Mouse (Mus musculus) brain, adult 10 weeks (tissue): ENCODE results near the gene Amhr2. TPM values are rescaled to one million over a fixed set of nuclear protein-coding genes. Genes with fewer than 3 reads are reported as not detected.

Experiments used
- polyA plus RNA-seq: library from polyadenylated mRNA; stranded (reverse); fragments of 350-450 nt; fragmentation: Illumina TruSeq; extraction: RNeasy Lipid Tissue Mini Kit (QIAGEN cat#74804); gene quantifications from one replicate; pipeline ENCODE4 v1.2.3, GENCODE M21; 2015; ENCODE audit warnings: low read depth, low replicate concordance

The Amhr2 gene
- polyA plus RNA-seq, result 0.61 TPM

DNA sequence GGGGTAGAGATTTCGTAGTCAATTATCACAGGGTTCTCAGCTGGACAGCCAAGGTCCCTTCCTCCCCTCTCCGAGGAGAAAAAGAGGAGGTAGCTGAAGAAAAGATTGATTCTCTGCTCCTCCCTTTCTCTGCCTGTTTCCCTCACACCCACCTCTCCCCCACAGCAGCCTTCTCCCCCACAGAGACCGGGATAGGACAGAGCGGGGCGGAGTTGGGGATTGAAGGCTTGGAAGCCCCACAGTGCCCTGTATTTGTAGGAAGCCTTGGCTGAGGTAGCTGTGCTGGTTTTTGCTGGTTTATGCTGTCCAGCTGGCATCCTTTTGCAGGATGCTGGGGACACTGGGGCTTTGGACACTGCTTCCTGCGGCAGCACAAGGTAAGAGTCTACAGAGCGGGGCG lies at the start of gene Amhr2:
Gene Amhr2 (plus strand): TSS at position 222 of the 400 bp plus-strand sequence.

DNA sequence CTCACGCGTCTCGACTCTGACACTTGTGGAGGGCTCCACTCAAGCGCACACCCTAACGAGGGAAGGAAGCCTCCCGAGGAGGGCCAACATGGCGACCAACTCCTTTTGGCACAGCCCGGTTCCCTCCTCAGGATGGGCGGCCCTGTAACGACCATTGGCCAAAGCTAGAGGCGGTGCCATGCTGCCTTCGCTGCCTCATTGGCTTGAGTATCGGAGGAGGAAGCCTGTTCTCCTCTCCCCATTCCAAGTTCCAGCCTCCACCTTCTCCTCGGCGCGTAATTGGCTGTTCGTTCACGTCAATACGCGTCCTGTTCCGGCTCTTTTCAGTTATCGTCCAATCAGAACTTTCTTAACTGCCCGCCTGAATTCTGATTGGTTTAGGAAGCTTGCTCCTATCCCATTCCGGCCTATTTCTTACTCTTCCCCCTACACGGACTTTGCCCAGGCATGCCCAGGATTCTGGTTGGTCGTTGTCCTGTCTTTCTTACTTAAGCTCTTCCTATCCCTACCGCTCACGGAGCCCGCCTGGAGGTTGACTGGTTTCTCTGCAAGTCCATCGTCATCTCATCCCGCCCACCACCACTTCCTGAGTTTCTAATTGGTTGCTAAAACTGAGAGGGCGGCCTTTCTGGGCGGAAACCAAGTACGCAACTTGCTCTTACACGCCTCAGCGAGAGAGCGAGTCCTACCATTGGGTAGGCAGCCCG lies 39.5 kb upstream of the Amhr2 start, which contains the start of gene Sp1:
Gene Sp1 (plus strand): TSS at position 655 of the 707 bp plus-strand sequence.

DNA sequence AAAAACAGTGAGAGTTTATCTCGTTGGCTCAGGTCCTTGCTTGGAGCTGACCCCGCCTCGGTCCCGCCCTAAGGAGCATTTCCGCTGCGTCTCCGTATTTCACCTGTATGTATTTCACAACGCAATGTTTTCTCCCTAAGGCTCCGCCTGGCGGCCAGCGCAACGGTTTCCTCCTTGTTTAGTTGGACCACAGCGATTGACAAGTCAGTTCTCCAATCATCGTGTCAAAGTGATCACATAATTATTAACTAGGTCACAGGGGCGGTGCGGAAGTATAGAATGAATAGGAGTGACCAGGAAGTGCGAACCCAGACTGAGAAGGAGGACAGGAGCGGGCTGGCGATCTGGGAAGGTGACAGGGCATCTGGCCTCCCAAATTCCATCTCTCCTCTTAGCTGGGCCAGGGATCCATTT lies 13.7 kb downstream of the Amhr2 start, which contains the start of gene Prr13:
Gene Prr13 (plus strand): TSS at position 125 of the 414 bp plus-strand sequence.

DNA sequence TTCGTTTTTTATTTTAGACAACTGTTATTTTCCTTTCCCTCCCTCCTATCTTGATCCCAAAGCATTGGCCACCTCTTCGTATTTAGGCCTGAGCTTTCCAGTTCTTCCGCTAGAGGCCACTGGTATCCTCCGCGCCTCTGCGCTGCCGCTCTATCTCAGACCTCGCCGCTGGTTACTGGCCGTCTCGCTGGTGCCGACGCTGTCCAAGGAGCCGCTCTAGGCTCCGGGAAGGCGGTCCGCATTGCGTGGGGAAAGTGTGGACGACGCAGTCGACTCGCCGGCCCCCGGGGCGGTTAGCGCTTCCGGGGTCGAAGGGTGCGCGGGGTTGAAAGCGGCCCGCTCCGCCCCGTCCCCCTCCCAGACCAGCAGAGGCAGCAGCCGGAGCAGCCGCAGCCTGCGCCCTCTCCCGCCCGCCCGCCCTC lies 25.0 kb downstream of the Amhr2 start, which contains the start of gene Pcbp2:
Gene Pcbp2 (plus strand): TSS at position 357 of the 422 bp plus-strand sequence.

DNA sequence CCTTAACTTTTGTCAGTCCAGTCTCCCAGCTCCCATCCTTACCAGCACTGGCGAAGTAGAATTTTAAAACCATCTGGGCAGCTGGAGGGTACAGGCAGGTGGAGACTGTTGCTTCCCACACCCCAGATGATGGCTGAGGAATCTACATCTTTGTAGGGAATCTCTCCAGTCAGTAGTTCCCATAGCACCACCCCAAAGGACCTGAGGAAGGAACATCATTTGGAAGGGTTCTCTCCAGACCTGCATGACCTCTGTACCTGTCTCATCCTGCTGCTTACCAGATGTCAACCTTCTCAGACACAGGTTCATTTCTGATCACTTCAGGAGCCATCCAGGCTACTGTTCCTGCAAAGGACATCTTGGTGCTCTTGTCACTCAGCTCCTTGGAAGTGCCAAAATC lies 58.3 kb downstream of the Amhr2 start, which contains the start of gene Gm10337:
Gene Gm10337 (plus strand): TSS at position 276 of the 400 bp plus-strand sequence.

Other genes with a start within 250 kb of the Amhr2 start
- gene Zfp740, start 242.1 kb upstream of the Amhr2 start, polyA plus RNA-seq, result 47.4 TPM
- 22.9 TPM for gene Csad, start 240.6 kb upstream of the Amhr2 start, polyA plus RNA-seq
- 1.1 TPM for gene Itgb7, start 213.4 kb upstream of the Amhr2 start, polyA plus RNA-seq
- 7.9 TPM for gene Rarg, start 187.8 kb upstream of the Amhr2 start, polyA plus RNA-seq
- gene Gm9918, start 174.8 kb upstream of the Amhr2 start, polyA plus RNA-seq, result not detected
- 38.4 TPM for gene Mfsd5, start 165.9 kb upstream of the Amhr2 start, polyA plus RNA-seq
- 0.37 TPM for gene Espl1, start 149.1 kb upstream of the Amhr2 start, polyA plus RNA-seq
- 664 TPM for gene Pfdn5, start 119.3 kb upstream of the Amhr2 start, polyA plus RNA-seq
- gene Myg1, start 113.7 kb upstream of the Amhr2 start, polyA plus RNA-seq, result 74.3 TPM
- gene Aaas, start 94.6 kb upstream of the Amhr2 start, polyA plus RNA-seq, result 19.5 TPM
- 1.3 TPM for gene Sp7, start 78.2 kb upstream of the Amhr2 start, polyA plus RNA-seq
- gene Sp1, start 39.2 kb upstream of the Amhr2 start, polyA plus RNA-seq, result 10.4 TPM
- 73.3 TPM for gene Prr13, start 13.7 kb downstream of the Amhr2 start, polyA plus RNA-seq
- gene Pcbp2, start 25.2 kb downstream of the Amhr2 start, polyA plus RNA-seq, result 487 TPM
- gene Gm10337, start 58.4 kb downstream of the Amhr2 start, polyA plus RNA-seq, result not detected
- gene Map3k12, start 71.7 kb downstream of the Amhr2 start, polyA plus RNA-seq, result 72.6 TPM
- 27.2 TPM for gene Tarbp2, start 72.8 kb downstream of the Amhr2 start, polyA plus RNA-seq
- 2.1 TPM for gene Npff, start 79.6 kb downstream of the Amhr2 start, polyA plus RNA-seq
- not detected for gene Gm28047, start 179.7 kb downstream of the Amhr2 start, polyA plus RNA-seq
- gene Atf7, start 180.1 kb downstream of the Amhr2 start, polyA plus RNA-seq, result 28.1 TPM
- gene Atp5g2, start 227.0 kb downstream of the Amhr2 start, polyA plus RNA-seq, result 347 TPM